Mouse (Mus musculus) olfactory bulb, adult 2 months (tissue): Measurements from ENCODE around the gene Sec14l1. TPM values are rescaled to one million over a fixed set of nuclear protein-coding genes. Genes with fewer than 3 reads are reported as not detected.
A peak's percentile ranks its signal among the peaks of the same experiment; 100 is the strongest.

Experiments
- H3K27ac ChIP-seq: fragments of 200-500 bp; 2 replicates; pipeline ENCODE4 v1.5.1; 2012; ENCODE audit warnings: low read depth, low read length; ENCODE audit not compliant: insufficient read depth
- H3K4me1 ChIP-seq: fragments of 200-500 bp; 2 replicates; pipeline ENCODE4 v1.6.1; 2012; ENCODE audit warnings: low read length; ENCODE audit not compliant: control insufficient read depth, insufficient read depth
- H3K4me3 ChIP-seq: fragments of 200-500 bp; 2 replicates; pipeline ENCODE4 v1.5.1; 2012; ENCODE audit warnings: mild to moderate bottlenecking, low read depth, low read length, moderate library complexity; ENCODE audit not compliant: insufficient read depth
- CTCF ChIP-seq: fragments of 200-500 bp; IDR thresholded peaks from 2 replicates; pipeline ENCODE4 v1.5.1; 2012; ENCODE audit warnings: low read depth, mild to moderate bottlenecking, low read length, moderate library complexity; ENCODE audit not compliant: insufficient read depth
- POLR2A ChIP-seq: fragments of 200-500 bp; IDR thresholded peaks from 2 replicates; pipeline ENCODE4 v1.6.1; 2012; ENCODE audit warnings: mild to moderate bottlenecking, low read depth, low read length, moderate library complexity; ENCODE audit not compliant: insufficient read depth
- WGBS: fragments of 180-500 bp; shearing (Covaris S2); methylation state at CpG from one replicate; pipeline ENCODE4 v1.1.7; 2018; 5-methylcytosine and 5-hydroxymethylcytosine counted together
- polyA plus RNA-seq: library from polyadenylated mRNA; stranded (reverse); fragments of >200 nt; gene quantifications from 2 replicates; pipeline ENCODE4 v1.2.4, GENCODE M21; 2012; ENCODE audit warnings: low replicate concordance; ENCODE audit not compliant: missing spikeins, insufficient read depth, insufficient read length

Sec14l1 gene
- polyA plus RNA-seq, 1 experiment, result not detected

- TF ChIP-seq CTCF, result no peak
- TF ChIP-seq POLR2A, result no peak
- Histone ChIP-seq H3K4me1 (peaks cover 11% of the 10 kb centered on the region; the same call in 1 of the 2 replicates), H3K4me3 (peak within 1 kb of the TSS; percentile 15), H3K27ac (no peak within 1 kb of the TSS)
- WGBS, result 4% methylated on average over 70 of the region's 70 CpGs
Observed at GRCm38 (mm10) chr11:117199282-117200175, 84.6 kb downstream of the Sec14l1 start, which contains the start of gene Sept9. Gene Sept9 (plus strand): TSS chr11:117199661.

DNA sequence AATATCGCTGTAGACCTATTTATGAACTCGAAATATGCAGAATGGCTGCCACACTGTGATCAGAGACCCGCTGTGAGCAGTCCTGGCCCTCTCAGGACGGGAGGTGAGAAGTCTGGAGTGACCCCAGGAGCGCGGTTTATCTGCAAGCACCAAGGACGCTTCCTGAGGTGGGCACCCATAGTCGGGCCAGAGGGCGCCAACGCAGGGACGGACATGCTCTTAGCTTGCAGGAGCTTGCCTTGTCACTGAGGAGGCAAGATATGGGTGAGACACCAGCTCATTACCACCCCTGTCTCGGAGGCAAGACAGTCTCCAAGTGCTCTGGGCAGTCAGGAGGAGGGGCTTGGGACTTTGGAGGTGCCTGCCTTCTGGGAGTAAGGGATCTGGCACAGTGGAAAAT is 86.9 kb downstream of the Sec14l1 start:
- peaks cover 11% of the 10 kb centered on the region; the same call in 1 of the 2 replicates for H3K4me1 ChIP-seq
- TF ChIP-seq POLR2A (no peak), CTCF (no peak)
- no peak overlapping the region for H3K4me3 ChIP-seq
- WGBS, result 90% methylated on average over 12 of the region's 12 CpGs
- no peak overlapping the region for H3K27ac ChIP-seq

DNA sequence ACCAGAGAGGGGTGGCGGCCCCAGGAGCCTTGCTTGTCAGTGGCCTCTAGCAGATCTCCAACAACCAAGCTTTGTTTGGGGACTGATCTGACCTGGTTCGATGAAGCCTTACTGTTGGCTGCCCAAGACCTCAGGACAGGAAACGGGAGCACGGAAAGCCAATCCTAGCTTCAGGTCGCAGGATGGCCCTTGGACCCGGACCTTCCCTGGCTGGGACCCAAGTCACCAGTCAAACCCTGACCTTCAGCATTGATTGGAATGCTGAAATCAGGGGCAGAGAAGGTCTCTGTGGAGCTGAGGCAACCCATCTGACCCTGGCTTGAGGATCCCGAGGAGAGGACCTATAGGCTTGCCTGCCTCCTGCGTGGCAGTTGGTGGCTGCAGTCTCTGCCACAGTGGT is 89.6 kb downstream of the Sec14l1 start:
- 88% methylated on average over 8 of the region's 8 CpGs for WGBS
- TF ChIP-seq CTCF, result no peak
- no peak for TF ChIP-seq POLR2A

DNA sequence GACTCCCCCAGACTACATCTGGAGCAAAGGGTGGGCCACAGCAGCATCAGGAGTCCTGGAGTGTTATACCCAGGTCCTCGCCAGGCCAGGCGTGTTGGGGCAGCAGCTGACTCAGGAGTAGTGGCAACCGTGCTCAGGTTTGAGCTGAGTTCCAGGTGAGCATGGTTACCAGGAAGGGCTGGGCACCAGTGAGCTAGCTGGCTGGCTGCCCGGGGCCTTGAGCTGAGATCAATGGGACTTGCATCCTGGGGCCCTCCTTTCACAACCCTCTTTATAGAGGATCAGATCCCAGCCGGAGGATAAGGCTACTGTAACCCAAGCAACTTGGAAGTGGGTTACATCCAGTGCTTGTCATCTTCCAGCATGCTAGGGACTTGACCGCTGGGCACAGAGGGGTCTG is 90.1 kb downstream of the Sec14l1 start:
- Histone ChIP-seq H3K4me3 (no peak overlapping the region), H3K27ac (no peak overlapping the region), H3K4me1 (peaks cover 7% of the 10 kb centered on the region; the same call in 1 of the 2 replicates)
- 80% methylated on average over 6 of the region's 6 CpGs for WGBS
- no peak for TF ChIP-seq POLR2A
- TF ChIP-seq CTCF, result no peak

More for the DNA sequence above, 89.6 kb downstream of the Sec14l1 start:
- Histone ChIP-seq H3K27ac (no peak overlapping the region), H3K4me1 (peaks cover 11% of the 10 kb centered on the region; the same call in 1 of the 2 replicates), H3K4me3 (no peak overlapping the region)

DNA sequence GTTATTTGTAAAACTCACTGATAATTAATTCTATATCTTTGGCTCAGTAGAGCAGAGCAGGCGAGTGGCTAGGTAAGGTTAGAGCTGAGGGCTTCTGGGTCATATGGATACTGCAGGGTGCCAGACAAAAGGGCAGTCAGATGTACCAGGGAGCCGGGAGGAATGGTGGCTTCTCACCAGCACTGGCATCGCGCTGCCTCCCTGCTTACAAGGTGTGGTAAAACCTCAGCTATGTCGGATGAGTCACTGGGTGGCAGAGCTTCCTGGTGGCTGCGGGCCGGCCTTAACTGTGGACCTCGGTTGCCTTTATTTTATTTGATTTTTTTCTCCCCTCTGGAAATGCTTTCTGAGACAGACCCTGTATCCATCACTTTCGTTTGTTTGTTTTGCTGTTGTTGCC is 90.5 kb downstream of the Sec14l1 start:
- 92% methylated on average over 9 of the region's 9 CpGs for WGBS
- H3K4me1 ChIP-seq, result peaks cover 7% of the 10 kb centered on the region; the same call in 1 of the 2 replicates
- TF ChIP-seq POLR2A (no peak), CTCF (no peak)
- H3K27ac ChIP-seq, result no peak overlapping the region
- no peak overlapping the region for H3K4me3 ChIP-seq

DNA sequence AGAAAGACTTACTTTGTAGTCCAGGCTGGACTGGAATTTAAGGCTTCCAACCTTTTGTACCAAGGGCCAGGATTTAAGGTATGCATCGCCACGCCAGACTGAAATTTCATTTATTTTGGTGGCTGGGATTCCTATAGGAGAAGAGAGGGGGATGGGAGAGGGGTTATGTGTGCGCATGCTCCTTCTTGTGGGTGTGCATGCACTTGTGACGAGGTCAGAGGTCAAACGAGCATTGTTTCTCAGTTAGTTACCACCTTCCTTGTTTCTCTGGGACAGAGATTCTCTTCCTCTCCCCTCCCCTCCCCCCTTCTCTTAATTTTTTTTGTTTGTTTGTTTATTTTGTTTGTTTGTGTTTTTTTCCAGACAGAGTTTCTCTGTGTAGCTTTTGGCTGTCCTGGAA is 92.5 kb downstream of the Sec14l1 start:
- Histone ChIP-seq H3K4me3 (no peak overlapping the region), H3K4me1 (peaks cover 7% of the 10 kb centered on the region; the same call in 1 of the 2 replicates), H3K27ac (no peak overlapping the region)
- TF ChIP-seq POLR2A (no peak), CTCF (no peak)
- WGBS, result 87% methylated on average over 5 of the region's 5 CpGs

GRCm38 (mm10) chr11:117208151-117208673 is 93.2 kb downstream of the Sec14l1 start:
- Histone ChIP-seq H3K4me3 (no peak overlapping the region), H3K27ac (no peak overlapping the region), H3K4me1 (peaks cover 7% of the 10 kb centered on the region; the same call in 1 of the 2 replicates)
- TF ChIP-seq CTCF (no peak), POLR2A (no peak)
- 47% methylated on average over 8 of the region's 8 CpGs for WGBS

Other genes with a start within 250 kb of the Sec14l1 start
- gene Mgat5b, start 196.3 kb upstream of the Sec14l1 start, polyA plus RNA-seq, result not detected in 2 replicates
- 157 TPM in 1 of 2 replicates, not detected in the other for gene Sept9, start 84.5 kb downstream of the Sec14l1 start, polyA plus RNA-seq